Mouse (Mus musculus) hindbrain, embryonic 12.5 days (tissue): ENCODE data around the gene Tbcd. TPM values are rescaled to one million over a fixed set of nuclear protein-coding genes. Genes with fewer than 3 reads are reported as not detected.

Experiments
- ATAC-seq: fragments of 200-750 bp; cut with Nextera tagmentation; 2 replicates; pipeline ENCODE4 v1.8.0; 2017; ENCODE audit warnings: moderate TSS enrichment; ENCODE audit not compliant: low FRiP score
- H3K27ac ChIP-seq: fragments of 300-500 bp; sonication (generic); 2 replicates; pipeline ENCODE4 v1.5.1; 2016; ENCODE audit warnings: mild to moderate bottlenecking
- H3K27me3 ChIP-seq: fragments of 300-500 bp; sonication (generic); 2 replicates; pipeline ENCODE4 v1.6.1; 2016; ENCODE audit warnings: mild to moderate bottlenecking
- H3K36me3 ChIP-seq: fragments of 300-500 bp; sonication (generic); 2 replicates; pipeline ENCODE4 v1.6.1; 2016; ENCODE audit warnings: mild to moderate bottlenecking
- H3K4me1 ChIP-seq: fragments of 300-500 bp; sonication (generic); 2 replicates; pipeline ENCODE4 v1.6.1; 2016
- H3K4me2 ChIP-seq: fragments of 300-500 bp; sonication (generic); replicated peaks from 2 replicates; pipeline ENCODE4 v1.6.1; 2016; ENCODE audit warnings: mild to moderate bottlenecking
- H3K4me3 ChIP-seq: fragments of 300-500 bp; sonication (generic); 2 replicates; pipeline ENCODE4 v1.5.1; 2016; ENCODE audit warnings: mild to moderate bottlenecking
- H3K9ac ChIP-seq: fragments of 300-500 bp; sonication (generic); 2 replicates; pipeline ENCODE4 v1.6.1; 2016; ENCODE audit warnings: mild to moderate bottlenecking, moderate library complexity
- H3K9me3 ChIP-seq: fragments of 300-500 bp; sonication (generic); replicated peaks from 2 replicates; pipeline ENCODE4 v1.6.1; 2016; ENCODE audit warnings: mild to moderate bottlenecking
- WGBS: fragments of 180-500 bp; shearing (Covaris S2); methylation state at CpG from one replicate; pipeline ENCODE4 v1.1.7; 2016; 5-methylcytosine and 5-hydroxymethylcytosine counted together
- polyA plus RNA-seq: library from polyadenylated mRNA; unstranded; fragments of >200 nt; fragmentation: Nextera tagmentation; extraction: Ambion mirVana; gene quantifications from 2 replicates; pipeline ENCODE4 v1.2.1, GENCODE M21; 2016

Tbcd gene
- polyA plus RNA-seq, 1 experiment from 2014 or later: 61.6 TPM

GRCm38 (mm10) chr11:121627521-121627920 lies 175.8 kb downstream of the Tbcd start:
- no peaks in the 10 kb centered on the region for H3K27me3 ChIP-seq
- no peak overlapping the region for H3K9ac ChIP-seq
- no peak overlapping the region for H3K4me3 ChIP-seq
- H3K9me3 ChIP-seq: no peaks in the 10 kb centered on the region
- no peak overlapping the region for H3K27ac ChIP-seq
- WGBS: 90% methylated on average over 5 of the region's 5 CpGs
- ATAC-seq: no peak
- H3K4me2 ChIP-seq: no peak overlapping the region
- no peaks in the 10 kb centered on the region for H3K4me1 ChIP-seq
- peaks cover 29% of the 10 kb centered on the region for H3K36me3 ChIP-seq

- Histone ChIP-seq H3K4me3 (no peak overlapping the region), H3K4me2 (no peak overlapping the region), H3K27me3 (no peaks in the 10 kb centered on the region), H3K9ac (no peak overlapping the region), H3K4me1 (no peaks in the 10 kb centered on the region), H3K9me3 (no peaks in the 10 kb centered on the region), H3K36me3 (peaks cover 15% of the 10 kb centered on the region; the same call in 1 of the 2 replicates), H3K27ac (no peak overlapping the region)
- WGBS: 95% methylated on average over 6 of the region's 6 CpGs
- no peak for ATAC-seq
Measured at GRCm38 (mm10) chr11:121629529-121629928, 177.8 kb downstream of the Tbcd start.

- 80% methylated on average over 4 of the region's 4 CpGs for WGBS
- ATAC-seq: no peak
- no peak overlapping the region for H3K4me3 ChIP-seq
Measured at GRCm38 (mm10) chr11:121630406-121630805, 178.7 kb downstream of the Tbcd start.

GRCm38 (mm10) chr11:121631410-121631809 lies 179.7 kb downstream of the Tbcd start:
- Histone ChIP-seq H3K36me3 (peaks cover 15% of the 10 kb centered on the region; the same call in 1 of the 2 replicates), H3K9ac (no peak overlapping the region), H3K4me1 (no peaks in the 10 kb centered on the region), H3K9me3 (no peaks in the 10 kb centered on the region), H3K4me2 (no peak overlapping the region), H3K27me3 (no peaks in the 10 kb centered on the region), H3K4me3 (no peak overlapping the region), H3K27ac (no peak overlapping the region)
- WGBS: 97% methylated on average over 7 of the region's 7 CpGs
- no peak for ATAC-seq

More at GRCm38 (mm10) chr11:121630406-121630805, 178.7 kb downstream of the Tbcd start:
- no peak overlapping the region for H3K27ac ChIP-seq
- no peak overlapping the region for H3K9ac ChIP-seq
- H3K36me3 ChIP-seq: peaks cover 15% of the 10 kb centered on the region; the same call in 1 of the 2 replicates
- H3K9me3 ChIP-seq: no peaks in the 10 kb centered on the region
- H3K4me1 ChIP-seq: no peaks in the 10 kb centered on the region
- H3K4me2 ChIP-seq: no peak overlapping the region
- H3K27me3 ChIP-seq: no peaks in the 10 kb centered on the region

GRCm38 (mm10) chr11:121636646-121637045 lies 184.9 kb downstream of the Tbcd start:
- Histone ChIP-seq H3K27ac (no peak overlapping the region), H3K4me3 (no peak overlapping the region), H3K27me3 (no peaks in the 10 kb centered on the region), H3K9ac (no peak overlapping the region), H3K36me3 (peaks cover 17% of the 10 kb centered on the region; the same call in 1 of the 2 replicates), H3K4me1 (peaks cover 2% of the 10 kb centered on the region; the same call in 1 of the 2 replicates), H3K9me3 (no peaks in the 10 kb centered on the region), H3K4me2 (no peak overlapping the region)
- ATAC-seq: no peak
- WGBS: 95% methylated on average over 10 of the region's 10 CpGs

- no peak overlapping the region for H3K4me2 ChIP-seq
- 50% methylated on average over 2 of the region's 2 CpGs for WGBS
- H3K4me1 ChIP-seq: peaks cover 3% of the 10 kb centered on the region; the same call in 1 of the 2 replicates
- no peak overlapping the region for H3K4me3 ChIP-seq
- peaks cover 15% of the 10 kb centered on the region; the same call in 1 of the 2 replicates for H3K36me3 ChIP-seq
- H3K27me3 ChIP-seq: no peaks in the 10 kb centered on the region
- H3K9ac ChIP-seq: no peak overlapping the region
- no peak overlapping the region for H3K27ac ChIP-seq
- no peaks in the 10 kb centered on the region for H3K9me3 ChIP-seq
- ATAC-seq: no peak
Measured at GRCm38 (mm10) chr11:121641501-121642145, 189.9 kb downstream of the Tbcd start.

GRCm38 (mm10) chr11:121645394-121645793 lies 193.6 kb downstream of the Tbcd start:
- no peaks in the 10 kb centered on the region for H3K36me3 ChIP-seq
- no peak overlapping the region for H3K9ac ChIP-seq
- H3K4me1 ChIP-seq: peaks cover 3% of the 10 kb centered on the region; the same call in 1 of the 2 replicates
- no peak overlapping the region for H3K4me2 ChIP-seq
- no peaks in the 10 kb centered on the region for H3K27me3 ChIP-seq
- H3K9me3 ChIP-seq: no peaks in the 10 kb centered on the region
- 97% methylated on average over 6 of the region's 6 CpGs for WGBS
- ATAC-seq: no peak
- H3K27ac ChIP-seq: no peak overlapping the region
- no peak overlapping the region for H3K4me3 ChIP-seq

- no peak for ATAC-seq
- Histone ChIP-seq H3K4me1 (no peaks in the 10 kb centered on the region), H3K27ac (no peak overlapping the region), H3K9ac (no peak overlapping the region), H3K9me3 (no peaks in the 10 kb centered on the region), H3K36me3 (no peaks in the 10 kb centered on the region), H3K4me3 (no peak overlapping the region), H3K27me3 (no peaks in the 10 kb centered on the region), H3K4me2 (no peak overlapping the region)
- 79% methylated on average over 9 of the region's 9 CpGs for WGBS
Measured at GRCm38 (mm10) chr11:121647321-121647720, 195.6 kb downstream of the Tbcd start.

GRCm38 (mm10) chr11:121648166-121648565 lies 196.4 kb downstream of the Tbcd start:
- H3K27me3 ChIP-seq: no peaks in the 10 kb centered on the region
- H3K4me2 ChIP-seq: no peak overlapping the region
- no peak overlapping the region for H3K9ac ChIP-seq
- H3K4me1 ChIP-seq: no peaks in the 10 kb centered on the region
- H3K27ac ChIP-seq: no peak overlapping the region
- no peaks in the 10 kb centered on the region for H3K36me3 ChIP-seq
- H3K4me3 ChIP-seq: no peak overlapping the region
- WGBS: 95% methylated on average over 5 of the region's 5 CpGs
- no peaks in the 10 kb centered on the region for H3K9me3 ChIP-seq
- ATAC-seq: no peak

- Histone ChIP-seq H3K27ac (no peak overlapping the region), H3K9me3 (no peaks in the 10 kb centered on the region), H3K4me2 (no peak overlapping the region), H3K36me3 (no peaks in the 10 kb centered on the region), H3K4me1 (no peaks in the 10 kb centered on the region), H3K4me3 (no peak overlapping the region), H3K9ac (no peak overlapping the region), H3K27me3 (no peaks in the 10 kb centered on the region)
- ATAC-seq: no peak
- WGBS: 80% methylated on average over 10 of the region's 10 CpGs
Measured at GRCm38 (mm10) chr11:121649900-121650299, 198.2 kb downstream of the Tbcd start.

- WGBS: 95% methylated on average over 11 of the region's 11 CpGs
Measured at GRCm38 (mm10) chr11:121650668-121651067, 198.9 kb downstream of the Tbcd start.

GRCm38 (mm10) chr11:121651556-121651955 lies 199.8 kb downstream of the Tbcd start:
- Histone ChIP-seq H3K27ac (no peak overlapping the region), H3K36me3 (no peaks in the 10 kb centered on the region), H3K9me3 (no peaks in the 10 kb centered on the region), H3K27me3 (no peaks in the 10 kb centered on the region), H3K4me3 (no peak overlapping the region), H3K4me2 (no peak overlapping the region), H3K9ac (no peak overlapping the region), H3K4me1 (no peaks in the 10 kb centered on the region)
- 97% methylated on average over 9 of the region's 9 CpGs for WGBS
- ATAC-seq: no peak

More at GRCm38 (mm10) chr11:121650668-121651067, 198.9 kb downstream of the Tbcd start:
- H3K4me3 ChIP-seq: no peak overlapping the region
- H3K27me3 ChIP-seq: no peaks in the 10 kb centered on the region
- H3K4me1 ChIP-seq: no peaks in the 10 kb centered on the region
- no peak overlapping the region for H3K9ac ChIP-seq
- H3K36me3 ChIP-seq: no peaks in the 10 kb centered on the region
- no peak for ATAC-seq
- H3K27ac ChIP-seq: no peak overlapping the region
- H3K9me3 ChIP-seq: no peaks in the 10 kb centered on the region
- no peak overlapping the region for H3K4me2 ChIP-seq

GRCm38 (mm10) chr11:121651983-121652382 lies 200.2 kb downstream of the Tbcd start:
- Histone ChIP-seq H3K36me3 (no peaks in the 10 kb centered on the region), H3K27ac (no peak overlapping the region), H3K4me3 (no peak overlapping the region), H3K9ac (no peak overlapping the region), H3K4me1 (no peaks in the 10 kb centered on the region), H3K9me3 (no peaks in the 10 kb centered on the region), H3K4me2 (no peak overlapping the region), H3K27me3 (no peaks in the 10 kb centered on the region)
- WGBS: 95% methylated on average over 5 of the region's 5 CpGs
- no peak for ATAC-seq
